Mouse (Mus musculus): ENCODE results near the gene Vamp3.
"Not testable (repeated sequence)": the region's sequence is repeated elsewhere in the genome, so short reads cannot be mapped to it uniquely, and the experiment has no call there.

DNA sequence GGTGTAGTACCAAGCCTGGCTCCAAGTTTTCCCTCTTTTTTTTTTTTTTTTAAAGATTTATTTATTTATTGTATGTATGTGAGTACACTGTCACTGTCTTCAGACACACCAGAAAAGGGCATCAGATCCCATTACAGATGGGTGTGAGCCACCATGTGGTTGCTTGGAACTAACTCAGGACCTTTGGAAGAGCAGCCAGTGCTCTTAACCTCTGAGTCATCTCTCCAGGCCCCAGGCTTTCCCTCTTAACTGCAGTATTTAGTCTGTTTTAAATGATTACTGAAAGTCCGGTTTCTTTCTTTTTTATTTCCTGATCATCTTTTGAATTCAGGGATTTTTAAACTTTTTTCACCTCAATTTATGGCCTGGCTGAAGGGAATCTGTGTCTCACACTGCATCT is 40.4 kb downstream of the Vamp3 start:
- not testable (repeated sequence) for TF ChIP-seq CTCF, POLR2A (IDR thresholded peaks at IDR 0.05; ENCODE audit: extremely low read depth, insufficient read depth, low read length)

Data from cortical plate, adult 2 months (tissue).